Mouse (Mus musculus) kidney, adult 2 months (tissue): ENCODE results near the gene Ttll13. TPM values are rescaled to one million over a fixed set of nuclear protein-coding genes. Genes with fewer than 3 reads are reported as not detected.
A peak's percentile ranks its signal among the peaks of the same experiment; 100 is the strongest.

Experiments
- DNase-seq: peaks from one replicate; pipeline ENCODE4 v3.0.0; 2021
- H3K27ac ChIP-seq: fragments of 200-500 bp; 2 replicates; pipeline ENCODE4 v1.5.1; 2012; ENCODE audit warnings: low read depth, low read length, control low read depth, inconsistent platforms; ENCODE audit not compliant: insufficient read depth
- H3K27me3 ChIP-seq: fragments of 200-500 bp; replicated peaks from 2 replicates; pipeline ENCODE4 v1.6.1; 2012; ENCODE audit warnings: mild to moderate bottlenecking, moderate library complexity, low read length, inconsistent platforms; ENCODE audit not compliant: control insufficient read depth, insufficient read depth
- H3K36me3 ChIP-seq: fragments of 200-500 bp; 2 replicates; pipeline ENCODE4 v1.6.1; 2012; ENCODE audit warnings: mild to moderate bottlenecking, moderate library complexity, low read length, inconsistent platforms; ENCODE audit not compliant: control insufficient read depth, insufficient read depth
- H3K4me1 ChIP-seq: fragments of 200-500 bp; 2 replicates; pipeline ENCODE4 v1.6.1; 2011; ENCODE audit warnings: low read length; ENCODE audit not compliant: control insufficient read depth, insufficient read depth
- H3K4me3 ChIP-seq: fragments of 200-500 bp; 2 replicates; pipeline ENCODE4 v1.5.1; 2011; ENCODE audit warnings: mild to moderate bottlenecking, low read depth, low read length, control low read depth; ENCODE audit not compliant: insufficient read depth
- CTCF ChIP-seq: fragments of 200-500 bp; conservative IDR thresholded peaks from 2 replicates; pipeline ENCODE4 v1.5.1; 2011; ENCODE audit warnings: low read depth, mild to moderate bottlenecking, control low read depth, low read length, moderate library complexity, mixed read lengths; ENCODE audit not compliant: insufficient read depth, insufficient read length
- POLR2A ChIP-seq: fragments of 200-500 bp; IDR thresholded peaks from one replicate; pipeline ENCODE4 v1.6.1; 2011; ENCODE audit warnings: low read depth, low read length, control low read depth
- WGBS: fragments of 180-500 bp; shearing (Covaris S2); methylation state at CpG from one replicate; pipeline ENCODE4 v1.1.7; 2018; 5-methylcytosine and 5-hydroxymethylcytosine counted together
- polyA plus RNA-seq: library from polyadenylated mRNA; depleted of rRNA; stranded (reverse); fragments of >200 nt; gene quantifications from 2 replicates; pipeline ENCODE4 v1.2.3, GENCODE M21; 2012

Ttll13 gene
- polyA plus RNA-seq, 1 experiment, result 1.4 TPM

DNA sequence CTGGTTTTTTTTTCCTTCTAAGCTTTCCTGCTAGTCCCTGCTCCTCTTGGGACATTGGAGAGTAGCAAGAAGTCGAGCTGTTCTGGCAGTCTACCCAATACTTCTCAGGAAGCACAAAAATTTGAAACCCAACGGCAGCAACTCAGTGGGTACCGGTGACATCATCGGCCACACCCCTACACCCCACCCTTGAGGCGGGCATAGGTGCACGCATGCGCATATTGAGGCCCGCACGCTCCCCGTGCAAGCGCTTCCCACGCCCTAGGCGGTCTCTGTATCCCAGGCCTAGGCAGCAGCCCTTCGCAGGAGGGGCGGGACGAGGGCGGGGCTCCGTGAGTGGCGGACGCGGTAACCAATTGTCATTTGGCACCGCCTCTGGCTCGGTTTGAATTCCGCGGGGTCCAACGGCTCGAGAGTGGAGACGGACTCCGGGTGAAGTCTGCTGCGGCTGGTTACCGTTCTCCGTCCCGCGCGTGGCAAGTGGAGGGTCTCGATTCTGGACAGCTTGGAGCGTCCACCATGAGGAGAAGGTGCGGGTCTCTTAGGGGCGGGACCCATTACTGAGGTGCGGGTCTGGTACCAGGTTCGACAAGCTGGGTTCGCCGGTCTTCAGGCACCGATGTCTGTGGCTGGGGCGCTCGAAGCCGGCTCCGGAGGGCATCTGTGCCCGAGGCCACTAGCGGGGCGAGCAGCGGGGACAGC is 48.0 kb downstream of the Ttll13 start, which contains the start of gene Prc1:
Gene Prc1 (plus strand): TSS at position 389 of the 702 bp plus-strand sequence.
- H3K36me3 ChIP-seq, result no peaks in the 10 kb centered on the region
- H3K27ac ChIP-seq, result no peak within 1 kb of the TSS
- H3K27me3 ChIP-seq, result no peaks in the 10 kb centered on the region
- TF ChIP-seq CTCF (no peak), POLR2A (no peak)
- WGBS, result under 1% methylated on average over 52 of the region's 52 CpGs
- H3K4me3 ChIP-seq, result peak within 1 kb of the TSS; percentile 54
- peak; percentile 99 for DNase-seq
- H3K4me1 ChIP-seq, result no peaks in the 10 kb centered on the region

DNA sequence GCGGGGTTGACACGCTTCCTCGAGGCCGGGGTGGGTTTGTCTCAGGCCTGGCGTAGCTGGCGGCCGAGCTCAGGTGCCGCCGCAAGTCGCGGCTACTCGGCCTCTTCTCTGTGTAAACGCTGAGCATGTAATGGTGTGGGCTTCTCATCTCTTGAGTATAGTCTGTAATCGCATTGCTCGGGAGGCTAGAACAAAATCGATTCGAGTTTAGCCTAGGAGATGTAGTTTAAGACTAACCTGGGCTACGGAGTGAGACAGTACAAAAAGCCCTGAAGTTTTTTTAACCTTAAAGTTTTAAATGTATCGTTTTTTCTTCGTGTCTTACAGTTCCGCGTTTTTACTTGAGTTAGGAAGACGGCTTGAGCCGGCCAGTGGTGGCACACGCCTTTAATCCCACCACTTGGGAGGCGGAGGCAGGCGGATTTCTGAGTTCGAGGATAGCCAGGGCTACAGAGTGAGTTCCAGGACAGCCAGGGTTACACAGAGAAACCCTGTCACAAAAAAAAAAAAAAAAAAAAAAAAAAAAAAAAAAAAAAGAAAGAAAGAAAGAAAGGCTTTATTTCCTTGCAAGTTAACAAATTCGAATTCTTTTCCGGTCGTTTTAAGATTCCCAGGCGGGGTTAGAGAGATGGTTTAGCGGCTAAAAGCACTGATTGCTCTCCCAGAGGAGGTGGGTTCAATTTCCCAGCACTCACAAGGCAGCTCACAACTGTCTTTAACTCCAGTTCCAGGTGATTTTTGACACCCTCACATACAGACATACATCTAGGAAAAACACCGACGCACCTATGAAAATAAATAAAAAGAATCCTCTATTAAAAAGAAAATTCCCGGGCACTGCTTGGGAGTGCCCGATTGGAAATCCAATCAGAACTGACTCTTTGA is 48.8 kb downstream of the Ttll13 start:
- TF ChIP-seq CTCF (no peak), POLR2A (no peak)
- 8% methylated on average over 37 of the region's 37 CpGs for WGBS
- no peaks in the 10 kb centered on the region for H3K27me3 ChIP-seq
- no peaks in the 10 kb centered on the region for H3K4me1 ChIP-seq
- no peaks in the 10 kb centered on the region for H3K36me3 ChIP-seq
- DNase-seq, result no peak
- peak overlapping the region; percentile 54 for H3K4me3 ChIP-seq
- H3K27ac ChIP-seq, result no peak overlapping the region

DNA sequence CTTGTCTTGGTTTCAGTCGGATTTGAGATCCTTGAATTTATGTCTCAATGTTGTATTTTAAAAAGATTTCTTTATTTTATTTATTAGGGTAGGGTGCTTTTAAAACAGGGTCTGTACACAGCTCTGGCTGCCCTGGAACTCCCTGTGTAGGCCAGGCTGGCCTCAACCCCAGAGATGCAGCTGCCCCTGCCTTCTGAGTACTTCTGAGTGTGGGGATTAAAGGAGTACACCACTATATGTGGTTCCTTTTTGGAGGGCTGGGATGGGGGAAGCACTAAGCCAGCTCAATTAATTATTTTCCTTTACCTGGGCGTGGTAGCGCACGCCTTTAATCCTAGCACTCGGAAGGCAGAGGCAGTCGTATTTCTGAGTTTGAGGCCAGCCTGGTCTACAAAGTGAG is 50.3 kb downstream of the Ttll13 start:
- Histone ChIP-seq H3K36me3 (no peaks in the 10 kb centered on the region), H3K27ac (no peak overlapping the region), H3K4me1 (no peaks in the 10 kb centered on the region), H3K27me3 (no peaks in the 10 kb centered on the region), H3K4me3 (no peak overlapping the region)
- DNase-seq, result no peak
- 92% methylated on average over 6 of the region's 6 CpGs for WGBS
- no peak for TF ChIP-seq CTCF
- no peak for TF ChIP-seq POLR2A

DNA sequence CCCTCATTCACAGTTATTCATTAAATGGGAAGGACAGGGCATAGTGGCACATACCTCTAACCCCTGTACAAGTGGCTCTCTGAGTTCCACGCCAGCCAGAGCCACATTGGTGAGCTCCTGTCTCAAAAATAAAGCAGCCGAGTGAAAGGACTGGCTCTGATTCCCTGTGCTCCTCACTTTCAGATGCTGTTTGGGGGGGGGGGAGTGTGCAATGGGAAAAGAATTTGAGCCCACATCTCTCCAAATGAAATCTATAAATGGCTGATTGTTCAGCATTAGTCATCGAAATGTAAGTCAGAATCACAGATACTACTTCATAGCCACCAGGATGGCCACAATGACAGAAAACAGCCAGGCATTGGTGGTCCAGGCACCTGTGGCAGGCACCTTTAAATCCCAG is 50.9 kb downstream of the Ttll13 start:
- no peak overlapping the region for H3K27ac ChIP-seq
- H3K36me3 ChIP-seq, result no peaks in the 10 kb centered on the region
- H3K27me3 ChIP-seq, result no peaks in the 10 kb centered on the region
- TF ChIP-seq CTCF (no peak), POLR2A (no peak)
- WGBS, result 82% methylated on average over 3 of the region's 3 CpGs
- no peak for DNase-seq
- H3K4me3 ChIP-seq, result no peak overlapping the region
- no peaks in the 10 kb centered on the region for H3K4me1 ChIP-seq

DNA sequence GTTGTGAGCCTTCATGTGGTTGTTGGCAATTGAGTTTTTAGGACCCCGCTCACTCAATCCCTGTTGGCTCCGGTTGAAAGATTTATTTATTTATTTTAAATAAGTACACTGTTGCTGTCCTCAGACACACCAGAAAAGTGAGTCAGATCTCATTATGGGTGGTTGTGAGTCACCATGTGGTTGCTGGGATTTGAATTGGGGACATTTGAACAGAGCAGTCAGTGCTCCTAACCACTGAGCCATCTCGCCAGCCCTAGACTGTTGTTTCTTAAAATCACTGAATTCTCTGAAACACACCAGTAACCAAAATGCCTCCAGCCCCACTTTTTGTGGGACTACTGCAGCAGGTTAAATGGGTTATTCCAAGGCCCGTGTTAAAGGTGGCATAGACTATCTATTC is 52.6 kb downstream of the Ttll13 start:
- 91% methylated on average over 4 of the region's 4 CpGs for WGBS
- Histone ChIP-seq H3K4me3 (no peak overlapping the region), H3K27me3 (no peaks in the 10 kb centered on the region), H3K4me1 (no peaks in the 10 kb centered on the region), H3K36me3 (no peaks in the 10 kb centered on the region), H3K27ac (no peak overlapping the region)
- TF ChIP-seq POLR2A, result no peak
- TF ChIP-seq CTCF, result no peak
- no peak for DNase-seq

DNA sequence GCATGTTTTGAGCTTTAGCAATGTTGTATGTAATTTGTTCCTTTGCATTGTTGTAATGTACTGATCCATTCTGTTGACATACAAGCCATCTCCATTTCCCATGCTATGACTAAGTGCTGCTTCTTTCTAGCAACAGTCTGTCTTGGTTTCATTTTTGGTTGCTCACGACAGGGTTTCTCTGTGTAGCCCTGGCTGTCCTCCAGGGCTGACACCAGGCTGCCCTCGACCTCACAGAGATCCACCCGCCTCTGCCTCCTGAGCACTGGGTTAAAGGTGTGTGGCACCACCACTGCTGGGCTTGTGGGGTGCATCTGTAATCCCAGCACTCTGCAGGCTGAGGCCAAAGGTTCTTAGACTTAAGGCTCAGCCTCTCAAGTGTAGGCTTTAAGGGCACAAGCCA is 53.4 kb downstream of the Ttll13 start:
- H3K4me3 ChIP-seq, result no peak overlapping the region
- TF ChIP-seq POLR2A (no peak), CTCF (no peak)
- DNase-seq, result no peak
- H3K4me1 ChIP-seq, result no peaks in the 10 kb centered on the region
- no peaks in the 10 kb centered on the region for H3K36me3 ChIP-seq
- WGBS, result 80% methylated on average over 3 of the region's 3 CpGs
- H3K27me3 ChIP-seq, result no peaks in the 10 kb centered on the region
- no peak overlapping the region for H3K27ac ChIP-seq

DNA sequence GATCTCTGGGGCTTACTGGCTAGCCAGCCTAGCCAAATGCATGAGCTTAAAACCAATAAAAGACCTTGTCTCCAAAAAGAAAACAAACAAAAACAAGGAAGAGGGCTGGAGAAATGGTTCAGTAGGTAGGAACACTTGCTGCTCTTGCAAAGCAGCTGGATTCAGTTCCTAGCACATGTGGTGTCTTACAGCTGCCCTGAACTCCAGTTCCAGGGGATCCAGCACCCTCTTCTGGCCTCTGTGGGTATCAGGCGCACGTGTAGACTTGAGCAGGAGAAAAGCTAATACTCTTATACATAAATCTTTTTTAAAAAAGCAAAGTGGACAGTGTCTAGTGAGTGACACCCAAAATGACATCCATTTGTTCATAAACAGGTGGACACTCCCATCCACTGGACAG is 55.3 kb downstream of the Ttll13 start:
- DNase-seq, result no peak
- no peak overlapping the region for H3K4me3 ChIP-seq
- 80% methylated on average over 2 of the region's 2 CpGs for whole genome bisulfite sequencing

More for the DNA sequence above, 55.3 kb downstream of the Ttll13 start:
- Histone ChIP-seq H3K27ac (no peak overlapping the region), H3K36me3 (no peaks in the 10 kb centered on the region), H3K27me3 (no peaks in the 10 kb centered on the region), H3K4me1 (no peaks in the 10 kb centered on the region)
- no peak for TF ChIP-seq CTCF
- no peak for TF ChIP-seq POLR2A
